Mouse (Mus musculus): Measurements from ENCODE around the gene Atl1. TPM values are rescaled to one million over a fixed set of nuclear protein-coding genes. Genes with fewer than 3 reads are reported as not detected.
A peak's percentile ranks its signal among the peaks of the same experiment; 100 is the strongest.

The Atl1 gene
- total RNA-seq, 2 experiments from 2014 or later, result 4.6 to 5.2 TPM

DNA sequence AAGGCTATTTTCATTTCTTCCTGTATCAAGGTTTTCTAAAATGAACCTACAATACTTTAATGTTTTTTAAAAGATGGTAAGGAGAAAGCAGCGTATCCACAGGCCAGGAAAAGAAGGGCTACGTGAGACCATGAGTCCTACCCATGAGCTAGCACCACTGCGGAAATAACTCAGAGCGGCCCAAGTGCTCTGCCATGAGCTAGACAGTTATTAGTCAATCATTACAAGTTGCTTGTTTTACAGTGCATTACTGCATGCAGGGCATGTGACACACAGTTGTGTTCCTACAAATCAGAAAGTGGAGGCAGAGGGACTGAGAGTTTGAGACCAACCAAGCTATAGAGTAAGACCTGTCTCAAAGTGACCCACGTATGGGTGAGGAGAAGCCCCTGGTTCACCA, 8.4 kb upstream of the Atl1 start:
- DNase-seq, result no peak

DNA sequence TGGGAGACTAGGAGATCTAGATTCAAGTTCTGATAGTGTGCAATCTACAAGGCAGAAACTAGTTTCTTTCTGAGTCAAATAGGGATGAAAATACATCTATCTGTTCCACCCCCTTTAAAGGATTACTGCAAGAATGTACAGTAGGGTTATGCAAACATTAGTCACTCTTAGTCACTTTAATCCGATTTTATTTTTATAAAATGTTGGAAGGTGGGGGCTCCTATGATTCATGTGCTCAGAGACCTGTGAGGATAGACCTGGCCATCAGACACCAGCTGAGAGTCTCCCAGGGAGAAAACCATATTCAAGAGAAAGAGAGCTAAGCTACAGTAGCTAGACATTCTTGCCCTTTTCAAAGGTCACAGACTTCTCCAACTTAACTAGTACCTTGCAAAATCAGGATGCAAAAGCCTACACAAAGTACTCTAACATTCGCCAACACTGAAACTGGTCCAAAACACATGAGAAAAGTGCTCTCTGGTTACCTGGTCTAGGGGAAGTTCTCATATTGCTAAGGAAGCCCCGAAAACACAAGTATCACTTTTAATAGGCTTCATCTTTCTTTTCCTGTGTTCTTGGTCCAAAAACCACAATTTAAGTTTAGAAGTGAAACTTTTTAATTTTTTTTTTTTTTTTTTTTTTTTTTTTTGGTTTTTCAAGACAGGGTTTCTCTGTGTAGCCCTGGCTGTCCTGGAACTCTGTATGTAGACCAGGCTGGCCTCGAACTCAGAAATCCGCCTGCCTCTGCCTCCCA, 7.1 kb upstream of the Atl1 start:
- DNase-seq, result no peak

DNA sequence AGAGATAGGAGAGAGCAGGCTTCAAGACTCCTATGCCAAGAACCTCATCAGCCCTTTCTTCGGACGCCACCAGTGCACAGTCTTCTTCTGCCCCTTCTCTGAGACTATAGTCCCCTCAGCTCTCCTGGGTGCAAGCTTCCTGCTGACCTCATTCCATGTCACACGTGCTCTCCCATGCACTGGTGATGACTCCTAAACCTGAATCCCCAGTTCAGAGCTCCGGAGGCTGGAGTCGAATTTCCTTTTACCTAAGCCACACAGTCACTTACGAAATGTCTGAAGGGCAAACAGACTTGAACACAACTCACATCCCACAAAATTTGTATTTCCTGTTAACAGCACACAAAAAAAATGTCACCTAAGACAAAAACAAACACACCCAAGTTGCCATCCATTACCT, 4.6 kb upstream of the Atl1 start:
- no peak for DNase-seq

DNA sequence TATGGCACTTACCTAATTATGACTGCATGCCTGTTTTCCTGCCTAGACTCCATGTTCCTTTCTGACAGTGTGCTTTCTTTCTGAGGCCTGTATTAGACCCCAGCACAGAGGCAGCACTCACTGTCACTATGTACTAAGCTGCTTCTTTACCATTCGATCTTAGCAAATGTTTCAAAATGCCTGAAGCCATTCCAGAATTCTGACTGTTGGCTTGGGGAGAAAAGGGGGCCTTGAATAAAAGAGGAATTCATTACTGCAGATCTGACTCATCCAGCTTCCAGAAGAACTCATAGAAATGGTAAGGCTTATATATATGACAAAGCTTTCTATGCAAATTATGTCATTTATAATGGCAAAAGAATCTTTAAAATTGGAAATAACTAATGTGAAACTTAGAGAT, 4.1 kb upstream of the Atl1 start:
- DNase-seq, result no peak

DNA sequence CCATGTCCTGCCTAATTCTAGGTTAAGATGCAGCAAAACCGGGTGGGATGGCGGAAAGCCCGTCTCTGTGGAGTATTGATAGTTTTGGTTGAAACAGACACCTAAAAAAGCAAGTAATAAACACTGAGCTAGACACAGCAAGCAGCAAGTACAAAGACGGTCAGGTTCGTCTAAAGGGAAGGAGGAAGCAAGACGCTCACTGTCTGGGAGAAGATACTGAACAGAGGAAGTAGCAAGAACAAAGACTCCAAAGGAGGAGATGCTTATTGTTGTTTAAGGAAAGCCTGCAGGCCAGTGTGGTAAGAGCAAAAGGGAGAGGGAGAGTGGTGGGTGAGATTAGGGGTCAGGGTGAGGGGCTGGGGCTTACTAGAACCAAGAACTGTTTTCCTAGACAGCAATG, 2.4 kb upstream of the Atl1 start:
- DNase-seq, result no peak

DNA sequence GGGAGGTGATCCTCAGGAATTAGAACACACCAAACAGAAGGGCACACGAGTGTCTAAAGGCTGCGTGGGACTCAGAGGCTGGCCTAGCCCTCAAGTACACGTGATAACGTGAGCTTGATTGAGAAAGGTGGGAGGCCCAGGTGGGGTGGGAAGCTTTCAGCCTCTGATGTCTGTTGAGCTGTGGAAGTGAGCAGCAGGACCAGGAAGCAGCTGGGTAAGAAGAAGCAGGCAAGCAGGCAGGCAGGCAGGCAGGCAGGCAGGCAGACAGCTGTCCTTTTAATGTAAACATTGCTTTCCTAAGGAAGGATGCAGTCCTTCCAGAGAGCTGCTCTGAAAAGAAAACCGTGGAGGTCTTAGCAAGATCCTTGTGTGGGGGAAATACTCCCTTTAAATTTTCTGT, 1.9 kb upstream of the Atl1 start:
- DNase-seq, result no peak

DNA sequence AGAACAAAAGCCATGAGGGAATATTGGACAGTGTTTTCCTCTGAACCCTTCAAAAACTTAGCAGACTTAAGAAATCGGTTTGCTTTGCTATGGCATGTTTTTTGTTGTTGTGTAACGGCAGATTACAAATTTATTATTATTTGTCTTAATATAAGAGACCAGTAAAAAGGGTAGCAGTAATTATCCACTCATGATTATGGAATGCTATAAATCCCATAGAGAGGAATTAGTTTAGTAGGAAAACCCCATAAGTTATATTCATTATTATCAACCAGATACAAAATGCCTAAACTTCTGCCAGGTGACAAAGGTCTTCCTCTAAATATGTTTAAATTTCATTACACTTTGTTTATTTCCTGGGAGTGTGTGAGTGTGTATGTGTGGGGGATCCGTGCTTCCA, 693 bp upstream of the Atl1 start:
- DNase-seq, result no peak

DNA sequence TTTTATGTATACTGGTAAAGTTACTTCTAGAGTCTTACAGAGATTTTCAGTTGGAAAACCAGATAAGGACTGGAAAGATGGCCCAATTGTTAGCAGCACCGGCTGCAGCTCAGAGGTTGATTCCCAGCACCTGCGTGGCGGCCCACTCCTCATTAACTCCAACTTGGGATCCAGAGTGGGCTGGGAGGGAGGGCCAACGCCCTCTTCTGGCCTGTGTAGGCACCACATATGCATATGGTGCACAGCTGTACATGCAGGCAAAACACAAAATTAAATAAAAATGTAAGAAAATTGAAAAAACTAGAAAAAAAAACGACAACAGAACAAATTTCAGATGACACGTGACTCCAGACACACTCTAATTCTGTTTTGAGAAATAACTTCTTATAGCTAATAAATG, 1.5 kb downstream of the Atl1 start:
- no peak for DNase-seq

DNA sequence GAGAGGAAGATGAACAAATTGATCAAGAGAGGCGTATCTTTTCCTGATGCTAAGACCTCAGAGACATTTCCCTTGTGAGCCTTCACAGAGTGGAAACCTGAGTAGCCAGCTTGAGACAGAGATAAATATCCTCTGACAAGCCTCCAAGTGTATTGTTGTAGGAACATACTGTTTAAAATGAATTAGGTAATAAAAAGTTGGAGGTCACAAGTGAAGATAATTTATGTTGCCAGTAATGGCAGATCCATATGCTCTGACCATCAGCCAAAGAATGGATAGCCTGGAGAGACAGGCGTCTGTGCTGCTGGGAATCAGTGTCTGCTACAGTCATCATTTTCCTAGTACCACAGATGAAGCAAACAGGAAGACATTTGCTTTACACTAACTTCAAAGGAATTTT, 2.6 kb downstream of the Atl1 start:
- DNase-seq, result no peak

DNA sequence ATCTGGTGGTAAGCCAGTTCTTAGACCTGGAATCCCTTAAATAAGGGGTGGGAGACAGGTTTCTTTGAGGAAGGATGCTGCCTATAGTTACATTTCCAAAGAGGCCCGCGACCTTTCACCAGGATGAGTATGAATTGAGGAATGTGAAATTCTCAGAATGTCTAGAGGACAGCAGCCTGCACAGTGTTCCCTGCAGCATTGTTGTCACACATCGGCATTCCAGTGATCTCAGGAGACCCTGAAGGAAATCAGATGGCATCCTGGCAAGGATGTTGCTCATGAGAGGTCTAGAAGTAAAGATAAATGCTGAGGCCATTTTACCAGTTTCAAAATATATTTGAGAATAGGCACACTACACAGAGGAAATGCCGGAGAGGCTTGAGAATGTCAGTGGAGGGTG, 5.7 kb downstream of the Atl1 start:
- DNase-seq, result no peak

DNA sequence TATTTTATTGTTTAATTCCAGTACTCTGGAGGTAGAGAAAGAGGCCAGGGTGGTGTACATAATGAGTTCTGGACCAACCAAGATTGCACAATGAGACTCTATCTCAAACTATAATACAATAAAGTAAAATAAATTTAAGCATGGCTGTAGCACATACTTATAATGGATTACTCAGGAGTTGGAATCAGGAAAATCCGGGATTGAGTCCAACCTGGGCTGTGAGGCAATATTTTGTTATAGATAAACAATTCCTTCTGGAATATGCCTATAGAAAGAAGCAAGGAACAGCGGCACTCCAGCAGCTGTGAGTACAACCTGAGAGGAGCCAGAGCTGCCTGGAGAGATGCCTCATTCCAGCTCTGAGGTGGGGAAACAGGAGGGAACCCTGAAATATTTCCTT, 12.6 kb downstream of the Atl1 start:
- no peak for DNase-seq

DNA sequence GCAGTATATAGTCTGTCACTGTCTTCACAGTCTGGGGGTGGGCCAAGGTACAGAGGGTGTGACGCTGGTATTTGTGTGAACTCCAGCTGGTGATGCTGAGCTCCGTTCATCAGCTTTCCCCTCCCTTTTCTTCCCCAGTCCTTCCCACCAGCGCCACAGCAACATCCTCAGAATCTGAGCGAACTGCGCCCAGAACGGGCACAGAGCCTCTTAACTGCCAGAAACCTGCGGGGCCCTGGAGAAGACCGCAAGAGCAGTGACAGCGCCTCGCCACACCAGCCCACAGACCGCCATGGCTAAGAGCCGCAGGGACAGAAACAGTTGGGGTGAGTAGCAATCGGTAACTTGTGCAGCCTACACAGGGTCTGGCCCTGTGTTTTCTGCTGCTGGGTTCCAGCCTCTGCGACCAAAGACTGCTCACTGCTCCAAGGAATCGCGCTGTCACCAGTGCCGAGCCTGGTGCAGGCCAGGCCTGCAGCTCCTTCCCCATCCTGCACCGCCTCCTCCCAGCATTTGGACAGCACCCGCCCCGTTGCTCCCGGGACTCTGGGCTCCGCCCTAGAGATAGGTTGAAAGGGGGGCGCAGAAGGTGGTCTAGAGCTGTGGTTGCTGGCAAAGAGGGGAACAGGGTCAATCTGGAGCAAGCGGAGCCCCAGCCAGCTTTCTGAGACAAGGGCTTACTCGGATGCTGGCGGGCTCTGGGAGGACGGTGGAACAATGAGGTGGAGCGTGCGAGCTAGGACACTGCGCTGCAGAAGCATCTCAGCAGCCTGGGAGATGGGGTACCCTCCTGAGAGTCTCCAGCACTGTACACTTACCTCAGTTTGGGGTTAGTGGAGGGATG, 15.5 kb downstream of the Atl1 start:
- peak; percentile 13 for DNase-seq

DNA sequence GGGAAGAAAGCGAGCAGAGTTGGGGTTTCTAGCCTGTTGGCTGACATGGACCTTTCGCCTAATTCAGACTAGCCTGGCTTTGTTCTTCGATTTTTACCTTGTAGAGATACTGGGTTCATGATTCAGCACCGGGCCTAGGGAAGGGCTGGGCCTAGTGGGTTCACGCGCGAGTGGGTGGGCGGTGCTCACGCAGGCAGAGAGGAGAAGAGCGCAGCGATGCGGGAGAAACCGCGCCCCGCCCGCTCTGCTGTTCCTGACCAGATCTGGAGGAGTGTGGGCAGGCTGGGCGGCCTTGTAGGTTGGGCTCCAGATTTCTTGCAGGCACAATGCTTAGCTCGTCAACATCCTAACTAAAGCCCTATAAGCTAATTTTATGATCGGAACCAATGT, 16.1 kb downstream of the Atl1 start:
- DNase-seq, result no peak

DNA sequence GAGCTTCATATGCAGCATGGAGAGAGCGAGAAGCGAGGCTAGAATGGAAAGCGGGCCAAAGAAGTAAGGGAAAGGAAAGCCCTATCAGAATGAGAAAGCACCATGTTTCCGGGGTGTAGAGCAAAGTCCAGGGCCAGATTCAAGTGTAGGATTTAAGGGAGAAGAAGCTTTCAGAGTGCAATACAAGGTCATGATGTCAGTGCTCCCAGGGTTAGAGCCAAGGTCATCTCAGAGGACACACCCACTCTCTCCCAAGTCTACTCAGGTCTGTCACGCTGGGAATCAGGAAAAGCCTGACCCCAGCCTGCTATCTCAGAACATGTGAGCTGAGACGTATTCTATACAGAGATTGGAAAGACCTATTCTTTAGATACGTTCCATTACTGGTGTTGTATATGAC, 19.5 kb downstream of the Atl1 start:
- no peak for DNase-seq

DNA sequence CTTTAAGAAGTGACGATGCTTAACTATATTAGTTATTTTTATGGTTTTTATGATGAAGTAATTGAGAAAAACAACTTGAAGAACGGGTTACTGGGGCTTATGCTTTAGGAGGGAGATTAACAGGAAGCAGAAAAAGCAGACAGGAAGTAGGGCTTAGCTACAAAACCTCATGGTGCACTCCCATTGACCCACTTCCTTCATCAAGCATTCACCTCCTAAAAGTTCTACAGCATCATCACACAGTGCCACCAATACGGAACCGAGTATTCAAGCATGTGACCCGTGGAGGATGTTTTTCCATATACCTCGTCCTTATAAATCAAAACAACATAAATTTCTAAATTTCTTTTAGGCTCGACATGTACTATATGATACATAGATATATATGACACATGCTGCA, 20.3 kb downstream of the Atl1 start:
- DNase-seq, result no peak

DNA sequence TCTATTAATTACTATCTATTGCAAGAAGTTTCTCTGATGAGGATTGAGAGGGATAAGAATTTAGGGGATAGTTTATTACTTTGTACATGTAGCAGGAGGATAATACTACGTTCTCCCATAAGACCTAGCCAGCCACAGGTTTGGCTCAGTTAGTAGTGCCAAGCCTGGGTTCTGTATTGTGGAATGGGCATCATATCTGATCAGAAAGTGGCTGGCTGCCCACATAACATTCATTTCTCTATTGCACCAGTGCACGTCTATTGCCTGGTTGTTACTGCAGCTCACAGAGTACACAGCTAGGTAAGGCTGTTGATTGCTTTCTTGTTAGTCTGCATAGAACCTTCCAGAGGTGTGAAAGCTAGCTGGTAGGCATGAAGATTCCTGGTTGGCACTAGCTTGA, 25.5 kb downstream of the Atl1 start:
- no peak for DNase-seq

DNA sequence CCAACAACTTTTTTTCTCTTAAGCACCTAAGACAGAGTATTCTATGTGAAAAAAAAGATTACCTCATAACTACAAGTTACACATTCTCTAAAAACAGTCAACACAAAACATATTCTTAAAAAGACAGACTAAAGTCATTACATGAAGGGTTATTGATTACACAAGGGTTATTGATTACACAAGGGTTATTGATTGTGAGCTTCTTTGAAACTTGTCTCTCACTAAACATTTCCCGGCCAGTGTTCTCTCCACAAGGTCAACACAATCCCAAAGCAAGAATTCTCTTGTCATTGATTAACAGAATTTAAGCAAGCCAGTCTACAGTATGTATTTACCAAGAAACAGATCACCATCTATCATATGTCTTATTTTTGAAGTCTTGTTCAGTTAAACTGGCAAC, 29.7 kb downstream of the Atl1 start:
- DNase-seq, result no peak

DNA sequence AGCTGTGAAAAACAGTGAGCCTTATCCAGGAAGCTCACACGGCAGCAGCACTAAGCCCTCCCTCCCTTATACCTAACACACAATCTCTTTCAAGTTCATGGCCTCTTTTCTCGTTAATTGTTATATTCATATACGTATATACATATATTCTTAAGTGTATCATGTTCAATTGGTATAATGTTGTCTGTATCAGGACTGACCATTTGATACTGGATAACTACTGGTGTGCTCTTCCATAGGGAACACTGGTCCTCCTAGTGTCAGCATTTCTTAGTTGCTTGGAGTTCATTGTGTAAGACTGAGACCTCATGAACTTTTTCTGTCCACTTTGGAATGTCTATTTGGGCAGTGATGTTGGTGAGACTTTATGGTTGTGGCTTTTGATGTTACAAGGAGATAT, 30.7 kb downstream of the Atl1 start:
- DNase-seq, result no peak

DNA sequence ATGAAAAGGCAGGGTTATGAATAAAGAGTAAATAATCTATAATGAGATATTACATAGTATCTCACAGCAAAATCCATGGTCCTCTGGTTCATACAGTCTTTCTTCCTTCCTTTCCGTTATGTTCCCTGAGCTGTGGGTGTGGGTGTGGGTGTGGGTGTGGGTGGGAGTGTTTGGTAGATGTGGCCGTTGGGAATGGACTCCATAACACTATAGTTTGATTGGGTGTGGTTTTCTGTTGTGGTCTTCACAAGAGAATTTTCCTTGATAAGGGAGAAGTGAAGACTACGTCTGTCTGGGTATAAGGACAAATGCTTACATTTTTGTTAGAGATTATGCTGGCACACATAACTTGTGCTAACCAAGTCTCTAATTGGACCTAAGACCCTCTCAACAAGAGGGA, 31.2 kb downstream of the Atl1 start:
- DNase-seq, result no peak

DNA sequence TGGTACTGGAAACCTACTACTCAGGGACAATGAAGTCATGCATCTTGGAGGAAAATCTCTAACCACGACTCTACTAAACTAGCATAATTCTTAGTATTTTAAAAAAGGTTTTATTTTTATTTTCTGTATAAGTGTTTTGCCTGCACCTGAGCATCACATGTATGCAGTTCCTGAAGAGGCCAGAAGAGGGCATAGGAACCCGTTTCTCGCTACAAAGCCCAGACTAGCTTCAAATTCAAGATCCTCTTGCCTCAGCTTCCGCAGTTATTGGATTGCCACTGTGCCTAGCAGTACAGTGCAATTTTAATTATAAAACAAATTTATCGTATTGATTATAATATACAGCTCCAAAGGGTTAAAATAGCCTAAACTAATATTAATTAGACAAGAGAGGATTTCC, 31.6 kb downstream of the Atl1 start:
- DNase-seq, result peak; percentile 19

DNA sequence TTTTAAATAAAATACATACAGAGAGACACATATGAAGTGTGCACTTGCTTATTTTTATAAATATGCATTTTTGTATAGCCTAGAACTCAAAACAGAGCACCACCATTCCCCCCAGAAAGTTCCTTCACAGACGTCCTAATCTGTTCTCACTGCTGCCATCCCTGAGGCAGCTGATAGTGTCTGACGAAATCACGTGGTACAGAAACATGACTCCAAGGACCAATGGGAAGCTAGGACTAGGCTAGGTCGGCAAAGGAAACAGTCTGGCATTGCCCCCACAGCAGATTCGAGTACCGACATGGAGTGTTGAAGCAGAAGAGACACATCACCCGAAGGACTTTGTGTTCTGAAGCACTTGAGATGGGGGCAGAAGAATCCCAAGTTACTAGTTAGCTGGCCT, 34.3 kb downstream of the Atl1 start:
- no peak for DNase-seq

DNA sequence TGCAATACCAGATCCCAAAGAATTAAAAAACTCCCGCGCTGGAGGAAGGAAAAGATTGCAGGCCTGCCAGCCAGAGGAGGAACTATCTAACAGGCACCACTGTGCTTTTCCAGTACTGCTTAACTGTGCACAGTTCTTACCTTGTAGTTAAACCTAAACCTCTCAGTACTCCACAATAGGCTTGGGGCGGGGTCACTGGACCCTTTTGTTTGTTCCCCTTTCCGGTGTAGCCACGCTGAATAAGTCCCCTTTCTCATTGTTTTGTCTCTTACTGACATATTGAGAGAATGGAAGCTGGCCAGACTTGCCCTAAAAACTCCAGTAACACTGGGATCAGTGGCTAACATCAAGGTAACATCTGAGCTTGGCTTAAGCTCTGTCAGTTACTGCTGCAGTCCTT, 45.3 kb downstream of the Atl1 start:
- DNase-seq, result no peak

DNA sequence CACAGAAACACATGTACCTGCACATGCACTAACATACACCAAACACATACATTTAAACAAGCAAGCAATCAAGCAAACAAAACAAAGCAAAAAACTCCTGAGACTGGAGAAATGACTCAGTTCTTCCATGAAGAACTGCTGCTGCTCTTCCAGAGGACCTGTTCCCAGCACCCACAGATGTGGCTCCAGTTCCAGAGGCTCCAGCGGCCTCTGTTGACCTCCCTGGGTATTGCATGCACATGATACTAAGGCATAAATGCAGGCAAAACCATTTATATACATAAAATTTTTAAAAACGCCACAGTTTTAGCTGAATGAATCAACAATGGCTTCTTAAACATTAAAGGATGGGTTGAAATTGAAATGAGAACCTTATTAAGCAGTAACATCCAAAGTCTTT, 46.9 kb downstream of the Atl1 start:
- DNase-seq, result no peak

DNA sequence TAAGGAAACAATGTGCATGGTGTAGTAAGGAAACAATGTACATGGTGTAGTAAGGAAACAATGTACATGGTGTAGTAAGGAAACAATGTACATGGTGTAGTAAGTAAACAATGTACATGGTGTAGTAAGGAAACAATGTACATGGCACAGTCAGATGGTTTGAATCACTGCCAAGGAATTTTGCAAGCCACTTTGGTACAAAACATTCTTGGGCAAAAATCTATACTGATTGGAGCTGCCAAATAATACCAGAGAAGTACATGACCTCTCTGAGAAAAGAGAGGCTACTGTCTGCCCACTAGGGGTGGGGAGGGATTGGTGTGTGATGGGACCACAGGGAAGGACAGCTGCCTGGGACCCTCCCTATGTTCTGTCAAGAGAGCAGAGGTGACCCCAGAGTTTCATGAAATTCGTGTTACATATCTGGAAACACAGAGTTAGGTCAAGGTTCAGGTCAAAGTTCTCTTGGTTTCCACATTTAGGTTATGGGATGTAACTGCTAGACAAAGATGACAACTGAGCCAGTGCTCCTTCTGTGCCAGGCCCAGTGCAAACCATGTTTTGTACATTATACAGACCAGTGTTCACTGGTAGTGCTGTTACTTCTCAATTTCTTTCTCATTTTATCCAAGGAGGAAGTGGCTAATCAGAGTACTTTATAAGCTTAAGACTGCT, 49.4 kb downstream of the Atl1 start:
- no peak for DNase-seq
